Mouse (Mus musculus): ENCODE data around the gene Rpl27a. TPM values are rescaled to one million over a fixed set of nuclear protein-coding genes. Genes with fewer than 3 reads are reported as not detected.

Rpl27a gene
- polyA plus RNA-seq, 1 experiment from 2014 or later: 208 TPM

DNA sequence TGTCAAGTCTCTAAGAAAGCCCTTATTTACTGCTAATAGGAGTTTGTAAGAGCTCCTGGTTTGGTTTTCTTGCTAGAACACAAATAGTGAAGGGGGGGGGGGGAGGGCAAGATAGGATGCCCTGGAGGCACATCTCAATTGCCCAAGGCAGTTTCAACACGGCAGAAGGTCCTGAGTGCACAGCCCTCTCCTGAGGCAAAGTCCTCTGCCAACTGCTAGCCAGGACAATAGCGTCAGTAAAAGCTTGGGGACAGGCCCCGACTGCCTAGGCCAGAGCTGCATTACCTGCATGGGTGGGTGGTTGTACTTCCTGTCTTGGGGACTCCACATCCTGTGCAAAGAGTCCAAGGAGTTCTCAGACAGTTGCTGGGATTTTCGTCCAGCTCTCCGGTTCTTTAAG, 25.8 kb downstream of the Rpl27a start:
- ATAC-seq (replicated peaks; ENCODE audit: low FRiP score) (no peak), DNase-seq (ENCODE audit: low spot score) (no peak)
- Histone ChIP-seq H3K9me3 (ENCODE audit: control insufficient read depth, low read length) (no peaks in the 10 kb centered on the region), H3K4me3 (ENCODE audit: low read depth, low read length) (no peak overlapping the region), H3K9ac (ENCODE audit: low read depth, low read length) (no peak overlapping the region), H3K27ac (ENCODE audit: low read depth, low read length) (no peak overlapping the region), H3K4me2 (no peak overlapping the region), H3K27me3 (replicated peaks; ENCODE audit: control insufficient read depth, insufficient read depth, low read length) (no peaks in the 10 kb centered on the region), H3K36me3 (ENCODE audit: control insufficient read depth, insufficient read depth, low read length) (0 out of 2 replicates have a peak, but pooled peaks cover under 1% of the 10 kb centered on the region), H3K4me1 (replicated peaks; ENCODE audit: control insufficient read depth, insufficient read depth, low read length) (no peaks in the 10 kb centered on the region)
- 85% methylated on average over 5 of the region's 5 CpGs for WGBS

DNA sequence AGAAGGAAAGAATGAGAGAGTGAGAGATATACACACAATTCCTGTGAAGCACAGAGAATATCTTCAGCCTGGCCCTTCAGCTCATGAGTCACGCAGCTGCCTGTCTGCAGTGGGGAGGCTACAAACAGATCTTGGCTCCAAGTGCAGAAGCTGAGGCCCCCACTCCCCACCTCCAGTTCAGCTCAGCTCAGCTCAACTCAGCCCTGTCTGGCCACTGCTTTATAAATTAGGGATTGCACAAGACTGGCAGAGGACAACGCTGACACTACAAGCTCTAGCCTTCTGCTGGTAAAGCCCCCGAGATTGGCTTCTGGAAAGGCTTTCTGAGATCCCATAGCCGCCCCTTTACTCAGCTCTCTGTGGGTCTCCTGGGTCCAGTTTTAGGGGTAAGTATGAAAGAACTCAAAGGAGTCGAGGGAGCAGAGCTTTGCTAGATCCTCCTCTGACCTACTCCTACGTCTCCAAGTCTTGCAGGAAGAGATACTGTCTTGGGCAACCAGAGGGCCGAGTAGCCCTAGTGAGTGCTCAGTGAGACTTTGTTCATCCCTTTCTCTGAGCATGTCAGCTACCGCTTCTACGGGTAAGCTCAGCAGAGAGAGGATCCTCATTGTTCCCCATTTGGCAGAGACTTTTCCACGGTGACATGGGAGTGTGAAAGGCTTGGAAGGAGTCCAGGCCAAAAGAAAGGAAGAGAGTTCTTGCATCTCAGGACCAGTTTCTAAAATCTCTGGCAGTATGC, 26.5 kb downstream of the Rpl27a start:
- 72% methylated on average over 10 of the region's 10 CpGs for WGBS
- H3K4me2 ChIP-seq: no peak overlapping the region
- DNase-seq (ENCODE audit: low spot score) (no peak), ATAC-seq (replicated peaks; ENCODE audit: low FRiP score) (no peak)
- no peak overlapping the region for H3K4me3 ChIP-seq (ENCODE audit: low read depth, low read length)
- H3K9me3 ChIP-seq (ENCODE audit: control insufficient read depth, low read length): no peaks in the 10 kb centered on the region
- H3K27me3 ChIP-seq (replicated peaks; ENCODE audit: control insufficient read depth, insufficient read depth, low read length): no peaks in the 10 kb centered on the region
- H3K36me3 ChIP-seq (ENCODE audit: control insufficient read depth, insufficient read depth, low read length): no peaks in the 10 kb centered on the region
- no peaks in the 10 kb centered on the region for H3K4me1 ChIP-seq (replicated peaks; ENCODE audit: control insufficient read depth, insufficient read depth, low read length)
- H3K9ac ChIP-seq (ENCODE audit: low read depth, low read length): no peak overlapping the region
- H3K27ac ChIP-seq (ENCODE audit: low read depth, low read length): no peak overlapping the region

GRCm38 (mm10) chr7:109546186-109546585, 27.2 kb downstream of the Rpl27a start:
- DNase-seq (ENCODE audit: low spot score): no peak
- WGBS: 86% methylated on average over 2 of the region's 2 CpGs
- Histone ChIP-seq H3K9me3 (ENCODE audit: control insufficient read depth, low read length) (no peaks in the 10 kb centered on the region), H3K4me1 (replicated peaks; ENCODE audit: control insufficient read depth, insufficient read depth, low read length) (no peaks in the 10 kb centered on the region), H3K27ac (ENCODE audit: low read depth, low read length) (no peak overlapping the region), H3K27me3 (replicated peaks; ENCODE audit: control insufficient read depth, insufficient read depth, low read length) (no peaks in the 10 kb centered on the region), H3K36me3 (ENCODE audit: control insufficient read depth, insufficient read depth, low read length) (no peaks in the 10 kb centered on the region), H3K4me2 (no peak overlapping the region), H3K9ac (ENCODE audit: low read depth, low read length) (no peak overlapping the region), H3K4me3 (ENCODE audit: low read depth, low read length) (no peak overlapping the region)
- ATAC-seq (replicated peaks; ENCODE audit: low FRiP score): no peak

DNA sequence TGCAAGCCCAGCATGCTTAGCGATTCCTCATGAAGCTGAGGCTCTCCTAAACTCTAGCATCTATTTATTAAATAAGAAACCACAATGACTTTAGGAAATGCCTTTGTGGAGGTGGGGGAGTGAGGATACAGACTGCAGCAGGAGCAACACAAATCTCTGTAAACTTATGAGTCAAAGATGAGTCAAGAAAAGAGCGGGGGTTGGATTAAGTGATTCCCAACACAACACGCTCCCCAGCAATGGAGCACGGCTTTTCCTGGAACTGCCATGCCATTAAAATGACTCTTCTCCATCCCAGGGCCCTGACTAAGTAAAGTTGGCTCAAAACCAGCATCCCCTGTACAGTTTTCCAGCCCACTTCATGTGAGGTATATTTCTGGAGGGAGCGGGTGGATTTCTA, 27.8 kb downstream of the Rpl27a start:
- Histone ChIP-seq H3K4me1 (replicated peaks; ENCODE audit: control insufficient read depth, insufficient read depth, low read length) (no peaks in the 10 kb centered on the region), H3K9ac (ENCODE audit: low read depth, low read length) (no peak overlapping the region), H3K4me2 (no peak overlapping the region), H3K9me3 (ENCODE audit: control insufficient read depth, low read length) (no peaks in the 10 kb centered on the region), H3K36me3 (ENCODE audit: control insufficient read depth, insufficient read depth, low read length) (no peaks in the 10 kb centered on the region), H3K27ac (ENCODE audit: low read depth, low read length) (no peak overlapping the region), H3K4me3 (ENCODE audit: low read depth, low read length) (no peak overlapping the region), H3K27me3 (replicated peaks; ENCODE audit: control insufficient read depth, insufficient read depth, low read length) (no peaks in the 10 kb centered on the region)
- DNase-seq (ENCODE audit: low spot score): no peak
- 94% methylated on average over 5 of the region's 5 CpGs for WGBS
- no peak for ATAC-seq (replicated peaks; ENCODE audit: low FRiP score)

- Histone ChIP-seq H3K36me3 (ENCODE audit: control insufficient read depth, insufficient read depth, low read length) (no peaks in the 10 kb centered on the region), H3K4me1 (replicated peaks; ENCODE audit: control insufficient read depth, insufficient read depth, low read length) (peaks cover 8% of the 10 kb centered on the region), H3K4me2 (no peak overlapping the region), H3K9ac (ENCODE audit: low read depth, low read length) (no peak overlapping the region), H3K4me3 (ENCODE audit: low read depth, low read length) (no peak overlapping the region), H3K27me3 (replicated peaks; ENCODE audit: control insufficient read depth, insufficient read depth, low read length) (no peaks in the 10 kb centered on the region), H3K27ac (ENCODE audit: low read depth, low read length) (no peak overlapping the region), H3K9me3 (ENCODE audit: control insufficient read depth, low read length) (no peaks in the 10 kb centered on the region)
- ATAC-seq (replicated peaks; ENCODE audit: low FRiP score) (no peak), DNase-seq (ENCODE audit: low spot score) (no peak)
- 68% methylated on average over 6 of the region's 6 CpGs for WGBS
Observed at GRCm38 (mm10) chr7:109559536-109559935, 40.6 kb downstream of the Rpl27a start.

GRCm38 (mm10) chr7:109561466-109562153, 42.7 kb downstream of the Rpl27a start:
- H3K27ac ChIP-seq (ENCODE audit: low read depth, low read length): no peak overlapping the region
- no peaks in the 10 kb centered on the region for H3K27me3 ChIP-seq (replicated peaks; ENCODE audit: control insufficient read depth, insufficient read depth, low read length)
- H3K4me1 ChIP-seq (replicated peaks; ENCODE audit: control insufficient read depth, insufficient read depth, low read length): peaks cover 8% of the 10 kb centered on the region
- ATAC-seq (replicated peaks; ENCODE audit: low FRiP score): no peak
- H3K4me2 ChIP-seq: no peak overlapping the region
- H3K4me3 ChIP-seq (ENCODE audit: low read depth, low read length): no peak overlapping the region
- no peaks in the 10 kb centered on the region for H3K9me3 ChIP-seq (ENCODE audit: control insufficient read depth, low read length)
- no peak overlapping the region for H3K9ac ChIP-seq (ENCODE audit: low read depth, low read length)
- no peak for DNase-seq (ENCODE audit: low spot score)
- 58% methylated on average over 8 of the region's 8 CpGs for WGBS
- no peaks in the 10 kb centered on the region for H3K36me3 ChIP-seq (ENCODE audit: control insufficient read depth, insufficient read depth, low read length)

DNA sequence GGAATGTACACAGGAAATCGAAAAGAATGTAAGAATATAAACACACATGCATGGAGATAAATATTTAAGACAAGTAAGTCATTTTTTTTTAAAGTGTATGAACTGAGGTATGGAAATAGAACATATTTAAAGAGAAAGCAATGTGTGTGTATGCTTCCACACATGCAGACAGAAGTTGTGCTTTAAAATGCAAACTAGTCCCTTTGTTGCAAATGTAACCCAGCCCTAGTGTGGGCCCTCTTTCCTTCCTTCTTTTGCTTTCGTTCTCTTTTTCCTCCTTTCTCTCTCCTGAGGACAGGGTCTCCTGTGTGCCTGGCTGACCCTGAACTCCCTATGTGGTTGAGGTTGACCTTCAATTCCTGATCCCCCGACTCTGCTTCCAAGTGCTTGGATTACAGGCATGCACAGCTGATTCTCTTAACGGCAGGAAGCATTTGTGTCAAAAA, 43.2 kb downstream of the Rpl27a start:
- Histone ChIP-seq H3K27me3 (replicated peaks; ENCODE audit: control insufficient read depth, insufficient read depth, low read length) (no peaks in the 10 kb centered on the region), H3K9me3 (ENCODE audit: control insufficient read depth, low read length) (no peaks in the 10 kb centered on the region), H3K4me3 (ENCODE audit: low read depth, low read length) (no peak overlapping the region), H3K4me2 (peak overlapping the region; percentile 18; the same call in 1 of the 2 replicates), H3K4me1 (replicated peaks; ENCODE audit: control insufficient read depth, insufficient read depth, low read length) (peaks cover 8% of the 10 kb centered on the region), H3K36me3 (ENCODE audit: control insufficient read depth, insufficient read depth, low read length) (no peaks in the 10 kb centered on the region), H3K27ac (ENCODE audit: low read depth, low read length) (peak overlapping the region; percentile 42; the same call in 1 of the 2 replicates), H3K9ac (ENCODE audit: low read depth, low read length) (no peak overlapping the region)
- ATAC-seq (replicated peaks; ENCODE audit: low FRiP score): no peak
- WGBS: 37% methylated on average over 4 of the region's 4 CpGs
- DNase-seq (ENCODE audit: low spot score): no peak

DNA sequence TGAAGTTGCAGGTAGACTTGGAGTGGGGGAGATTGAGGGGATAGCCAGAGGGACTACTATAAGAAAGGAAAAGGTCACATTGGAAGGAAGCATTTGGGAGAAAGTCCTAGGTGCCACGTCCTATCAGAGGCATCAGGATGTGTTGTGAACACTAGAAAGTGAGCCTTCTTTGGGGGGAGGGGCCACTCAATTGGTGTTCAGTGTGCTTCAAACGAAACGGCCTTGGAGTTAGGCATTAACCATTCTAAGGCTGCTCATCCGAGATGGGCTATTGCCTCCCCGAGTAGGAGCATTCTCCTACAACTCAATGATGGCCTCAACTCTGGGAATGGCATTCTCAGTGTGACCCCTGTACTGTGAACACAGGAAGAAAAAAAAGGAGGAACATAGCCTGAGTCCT, 43.7 kb downstream of the Rpl27a start:
- ATAC-seq (replicated peaks; ENCODE audit: low FRiP score) (no peak), DNase-seq (ENCODE audit: low spot score) (no peak)
- Histone ChIP-seq H3K9ac (ENCODE audit: low read depth, low read length) (no peak overlapping the region), H3K27me3 (replicated peaks; ENCODE audit: control insufficient read depth, insufficient read depth, low read length) (no peaks in the 10 kb centered on the region), H3K4me1 (replicated peaks; ENCODE audit: control insufficient read depth, insufficient read depth, low read length) (peaks cover 8% of the 10 kb centered on the region), H3K4me2 (peak overlapping the region; percentile 18; the same call in 1 of the 2 replicates), H3K36me3 (ENCODE audit: control insufficient read depth, insufficient read depth, low read length) (no peaks in the 10 kb centered on the region), H3K4me3 (ENCODE audit: low read depth, low read length) (no peak overlapping the region), H3K27ac (ENCODE audit: low read depth, low read length) (peak overlapping the region; percentile 42; the same call in 1 of the 2 replicates), H3K9me3 (ENCODE audit: control insufficient read depth, low read length) (no peaks in the 10 kb centered on the region)
- 47% methylated on average over 5 of the region's 5 CpGs for WGBS

All from liver, embryonic 11.5 days (tissue).